Mouse (Mus musculus): ENCODE data around the gene Nme4. TPM values are rescaled to one million over a fixed set of nuclear protein-coding genes. Genes with fewer than 3 reads are reported as not detected.
"Not testable (repeated sequence)": the region's sequence is repeated elsewhere in the genome, so short reads cannot be mapped to it uniquely, and the experiment has no call there.

The Nme4 gene
- polyA plus RNA-seq, 1 experiment from 2014 or later, result 122 TPM

GRCm38 (mm10) chr17:26124560-26124959 lies 29.2 kb upstream of the Nme4 start:
- H3K36me3 ChIP-seq, result peaks cover 47% of the 10 kb centered on the region
- H3K27ac ChIP-seq, result no peak overlapping the region
- ATAC-seq (ENCODE audit: insufficient number of reproducible peaks, insufficient read depth, low FRiP score, low TSS enrichment), result no peak
- 89% methylated on average over 7 of the region's 7 CpGs for WGBS
- no peaks in the 10 kb centered on the region for H3K9me3 ChIP-seq
- H3K9ac ChIP-seq, result peak overlapping the region; percentile 87; the same call in 1 of the 2 replicates
- H3K4me2 ChIP-seq (replicated peaks), result peak overlapping the region; percentile 87
- peaks cover 2% of the 10 kb centered on the region; the same call in 1 of the 2 replicates for H3K27me3 ChIP-seq
- peak overlapping the region; percentile 97 for H3K4me3 ChIP-seq
- peaks cover 8% of the 10 kb centered on the region for H3K4me1 ChIP-seq

- H3K4me3 ChIP-seq, result peak within 1 kb of the TSS; percentile 97
- peaks cover 8% of the 10 kb centered on the region for H3K4me1 ChIP-seq
- H3K27ac ChIP-seq, result peak within 1 kb of the TSS; percentile 36
- peaks cover 14% of the 10 kb centered on the region; the same call in 1 of the 2 replicates for H3K27me3 ChIP-seq
- peak; percentile 81 for ATAC-seq (ENCODE audit: insufficient number of reproducible peaks, insufficient read depth, low FRiP score, low TSS enrichment)
- peak within 1 kb of the TSS; percentile 87 for H3K4me2 ChIP-seq (replicated peaks)
- under 1% methylated on average over 32 of the region's 32 CpGs for WGBS
- no peaks in the 10 kb centered on the region for H3K9me3 ChIP-seq
- peak within 1 kb of the TSS; percentile 87 for H3K9ac ChIP-seq
- peaks cover 34% of the 10 kb centered on the region for H3K36me3 ChIP-seq
Measured at GRCm38 (mm10) chr17:26123267-26123684, 27.9 kb upstream of the Nme4 start, which contains the start of gene Mrpl28. Mrpl28 (plus strand) TSS chr17:26123500.

- H3K4me1 ChIP-seq, result peaks cover 8% of the 10 kb centered on the region
- H3K4me2 ChIP-seq (replicated peaks), result no peak overlapping the region
- H3K27me3 ChIP-seq, result peaks cover 21% of the 10 kb centered on the region
- H3K9me3 ChIP-seq, result no peaks in the 10 kb centered on the region
- WGBS, result 44% methylated on average over 5 of the region's 5 CpGs
- H3K9ac ChIP-seq, result no peak overlapping the region
- no peak overlapping the region for H3K27ac ChIP-seq
- H3K4me3 ChIP-seq, result no peak overlapping the region
- ATAC-seq (ENCODE audit: insufficient number of reproducible peaks, insufficient read depth, low FRiP score, low TSS enrichment), result no peak
- H3K36me3 ChIP-seq, result peaks cover 27% of the 10 kb centered on the region
Measured at GRCm38 (mm10) chr17:26122431-26123140, 27.2 kb upstream of the Nme4 start.

GRCm38 (mm10) chr17:26119766-26120710 lies 24.6 kb upstream of the Nme4 start:
- Histone ChIP-seq H3K4me1 (peaks cover 8% of the 10 kb centered on the region), H3K4me3 (no peak overlapping the region), H3K27ac (no peak overlapping the region), H3K9ac (no peak overlapping the region), H3K4me2 (replicated peaks) (no peak overlapping the region), H3K27me3 (peaks cover 46% of the 10 kb centered on the region), H3K36me3 (peaks cover 1% of the 10 kb centered on the region), H3K9me3 (no peaks in the 10 kb centered on the region)
- ATAC-seq (ENCODE audit: insufficient number of reproducible peaks, insufficient read depth, low FRiP score, low TSS enrichment), result no peak
- 49% methylated on average over 33 of the region's 33 CpGs for WGBS

- H3K9ac ChIP-seq, result no peak overlapping the region
- H3K4me3 ChIP-seq, result no peak overlapping the region
- WGBS, result 86% methylated on average over 17 of the region's 17 CpGs
- no peaks in the 10 kb centered on the region for H3K36me3 ChIP-seq
- H3K4me2 ChIP-seq (replicated peaks), result no peak overlapping the region
- no peak for ATAC-seq (ENCODE audit: insufficient number of reproducible peaks, insufficient read depth, low FRiP score, low TSS enrichment)
- no peak overlapping the region for H3K27ac ChIP-seq
- no peaks in the 10 kb centered on the region for H3K9me3 ChIP-seq
- peaks cover 78% of the 10 kb centered on the region for H3K27me3 ChIP-seq
- peaks cover 6% of the 10 kb centered on the region; the same call in 1 of the 2 replicates for H3K4me1 ChIP-seq
Measured at GRCm38 (mm10) chr17:26116503-26117258, 21.3 kb upstream of the Nme4 start.

GRCm38 (mm10) chr17:26115956-26116487 lies 20.6 kb upstream of the Nme4 start:
- ATAC-seq (ENCODE audit: insufficient number of reproducible peaks, insufficient read depth, low FRiP score, low TSS enrichment), result no peak
- H3K36me3 ChIP-seq, result no peaks in the 10 kb centered on the region
- 57% methylated on average over 3 of the region's 3 CpGs for WGBS

GRCm38 (mm10) chr17:26115205-26115898 lies 19.9 kb upstream of the Nme4 start:
- Histone ChIP-seq H3K27ac (no peak overlapping the region), H3K4me2 (replicated peaks) (no peak overlapping the region), H3K9ac (no peak overlapping the region), H3K9me3 (no peaks in the 10 kb centered on the region), H3K27me3 (peaks cover 92% of the 10 kb centered on the region), H3K4me1 (peaks cover 13% of the 10 kb centered on the region; the same call in 1 of the 2 replicates), H3K36me3 (no peaks in the 10 kb centered on the region), H3K4me3 (no peak overlapping the region)
- WGBS, result 87% methylated on average over 7 of the region's 7 CpGs
- no peak for ATAC-seq (ENCODE audit: insufficient number of reproducible peaks, insufficient read depth, low FRiP score, low TSS enrichment)

More at GRCm38 (mm10) chr17:26115956-26116487, 20.6 kb upstream of the Nme4 start:
- H3K4me1 ChIP-seq, result peaks cover 8% of the 10 kb centered on the region; the same call in 1 of the 2 replicates
- H3K4me3 ChIP-seq, result no peak overlapping the region
- no peak overlapping the region for H3K27ac ChIP-seq
- peaks cover 85% of the 10 kb centered on the region for H3K27me3 ChIP-seq
- no peak overlapping the region for H3K4me2 ChIP-seq (replicated peaks)
- no peaks in the 10 kb centered on the region for H3K9me3 ChIP-seq
- H3K9ac ChIP-seq, result no peak overlapping the region

GRCm38 (mm10) chr17:26114461-26114860 lies 19.1 kb upstream of the Nme4 start:
- H3K36me3 ChIP-seq; H3K27ac ChIP-seq; ATAC-seq (ENCODE audit: insufficient number of reproducible peaks, insufficient read depth, low FRiP score, low TSS enrichment); H3K9me3 ChIP-seq; H3K4me2 ChIP-seq (replicated peaks); H3K4me3 ChIP-seq; H3K9ac ChIP-seq: not testable (repeated sequence)
- WGBS, result 64% methylated on average over 7 of the region's 7 CpGs
- Histone ChIP-seq H3K4me1 (peaks cover 13% of the 10 kb centered on the region; the same call in 1 of the 2 replicates), H3K27me3 (peaks cover 93% of the 10 kb centered on the region)

- H3K4me1 ChIP-seq, result peaks cover 13% of the 10 kb centered on the region; the same call in 1 of the 2 replicates
- no peak for ATAC-seq (ENCODE audit: insufficient number of reproducible peaks, insufficient read depth, low FRiP score, low TSS enrichment)
- H3K27ac ChIP-seq, result no peak overlapping the region
- 6% methylated on average over 8 of the region's 8 CpGs for WGBS
- peak overlapping the region; percentile 96 for H3K4me2 ChIP-seq (replicated peaks)
- no peak overlapping the region for H3K9ac ChIP-seq
- peaks cover 93% of the 10 kb centered on the region for H3K27me3 ChIP-seq
- no peaks in the 10 kb centered on the region for H3K36me3 ChIP-seq
- no peaks in the 10 kb centered on the region for H3K9me3 ChIP-seq
- peak overlapping the region; percentile 55 for H3K4me3 ChIP-seq
Measured at GRCm38 (mm10) chr17:26114061-26114460, 18.7 kb upstream of the Nme4 start.

- under 1% methylated on average over 64 of the region's 75 CpGs for WGBS
- Histone ChIP-seq H3K27ac (no peak within 1 kb of the TSS), H3K9me3 (no peaks in the 10 kb centered on the region), H3K4me2 (replicated peaks) (peak within 1 kb of the TSS; percentile 96), H3K36me3 (no peaks in the 10 kb centered on the region), H3K4me1 (peaks cover 13% of the 10 kb centered on the region; the same call in 1 of the 2 replicates), H3K4me3 (peak within 1 kb of the TSS; percentile 55), H3K9ac (peak within 1 kb of the TSS; percentile 63), H3K27me3 (peaks cover 89% of the 10 kb centered on the region)
- ATAC-seq (ENCODE audit: insufficient number of reproducible peaks, insufficient read depth, low FRiP score, low TSS enrichment), result 0 out of 2 replicates have a peak, but pooled peaks have one; percentile 28
Measured at GRCm38 (mm10) chr17:26113181-26113948, 18.0 kb upstream of the Nme4 start, which contains the start of gene Tmem8. Tmem8 (plus strand) TSS chr17:26113299.
